Comparison of ENCODE assay signal across 23 mouse cellular contexts in genomic region chr7:122467831-122468230, GRCm38 (mm10).
DNase-seq lines count a peak whose midpoint lies in the region; ATAC-seq and TF ChIP-seq lines count a peak whose summit lies in the region.
"Had no signal": no experiment of that assay in that cellular context is flagged by ENCODE, and none has a peak within 500 bp of the region (broad histone marks: within the 10 kb centered on the region; RNA-seq: fewer than 3 reads in every experiment).

No protein-coding gene starts in this region.

- DNase-seq in cerebellum, postnatal 14 days = peak; percentile 44 to 49
- DNase-seq in midbrain, embryonic 14.5 days = no peak
- no peak for DNase-seq in CH12.LX (ENCODE audit: extremely low read depth)
- no peak for DNase-seq in spleen, postnatal 36 days (ENCODE audit: low spot score in 2 of 2)
- DNase-seq: adrenal gland, adult 2 months; adrenal gland, postnatal 14 days; B cell, adult 2 months; cerebellum, adult 2 months; cerebellum, adult 9-11 months; gastrocnemius, postnatal 25 days; heart, adult 18-20 months; heart, postnatal 10 days; heart, postnatal 36 days; kidney, adult 11 months had no signal

- no peak overlapping the region for H3K4me3 ChIP-seq in midbrain, embryonic 15.5 days
- no peak overlapping the region for H3K4me3 ChIP-seq in midbrain, embryonic 14.5 days (replicated peaks; ENCODE audit: low read depth, low read length)
- no peak overlapping the region for H3K4me3 ChIP-seq in CH12.LX (replicated peaks in 1 of 3; ENCODE audit: low read depth in 2 of 3, low read length in 2 of 3, poor library complexity in 1 of 3)
- H3K4me3 ChIP-seq: forebrain, embryonic 10.5 days; forebrain, embryonic 13.5 days; heart, embryonic 12.5 days; heart, embryonic 15.5 days; hindbrain, embryonic 10.5 days had no signal

- dilution Hi-C loops in CH12.LX (cut with MboI; ENCODE audit: extremely low pct_ligation_motif_present, extremely low pct_unique_long_range_greater_than_20kb, low sequenced_read_pairs) = no loop called here

- no peaks in the 10 kb centered on the region for H3K9me3 ChIP-seq in midbrain, embryonic 15.5 days
- no peaks in the 10 kb centered on the region for H3K9me3 ChIP-seq in midbrain, embryonic 14.5 days (ENCODE audit: control insufficient read depth, low read length)
- H3K9me3 ChIP-seq in CH12.LX (replicated peaks; ENCODE audit: low read length) = peaks cover 5% of the 10 kb centered on the region
- H3K9me3 ChIP-seq: forebrain, embryonic 10.5 days; forebrain, embryonic 13.5 days; heart, embryonic 12.5 days; heart, embryonic 15.5 days; hindbrain, embryonic 10.5 days had no signal

- ATAC-seq in cerebellum, adult (ENCODE audit: insufficient number of reproducible peaks, low FRiP score, low TSS enrichment) = no peak
- 0 out of 2 replicates have a peak, but pooled peaks have one; percentile 40 for ATAC-seq in midbrain, embryonic 15.5 days (replicated peaks)
- ATAC-seq in midbrain, embryonic 14.5 days (ENCODE audit: low FRiP score, low TSS enrichment) = no peak
- ATAC-seq: forebrain, embryonic 13.5 days; forebrain, embryonic 16.5 days had no signal

- no peak for TF ChIP-seq EP300 in CH12.LX (IDR thresholded peaks at IDR 0.05; ENCODE audit: low read length)

- 0 out of 2 replicates have a peak, but pooled peaks cover 3% of the 10 kb centered on the region for H3K27me3 ChIP-seq in midbrain, embryonic 15.5 days (replicated peaks)
- no peaks in the 10 kb centered on the region for H3K27me3 ChIP-seq in midbrain, embryonic 14.5 days (ENCODE audit: control insufficient read depth, insufficient read depth, low read length)
- no peaks in the 10 kb centered on the region for H3K27me3 ChIP-seq in CH12.LX (replicated peaks)
- H3K27me3 ChIP-seq: forebrain, embryonic 13.5 days had no signal

- TF ChIP-seq RAD21 in CH12.LX (IDR thresholded peaks at IDR 0.05; ENCODE audit: low read depth, low read length) = no peak

- no peak overlapping the region for H3K4me2 ChIP-seq in midbrain, embryonic 15.5 days
- H3K4me2 ChIP-seq in midbrain, embryonic 14.5 days (ENCODE audit: low read length) = no peak overlapping the region
- H3K4me2 ChIP-seq in CH12.LX (ENCODE audit: insufficient read depth, low read depth, poor library complexity, severe bottlenecking) = no peak overlapping the region
- H3K4me2 ChIP-seq: forebrain, embryonic 13.5 days; heart, embryonic 12.5 days; heart, embryonic 15.5 days; hindbrain, embryonic 14.5 days had no signal

- in situ Hi-C loops in CH12.LX (cut with MboI; ENCODE audit: low pct_ligation_motif_present, low pct_unique_long_range_greater_than_20kb, low sequenced_read_pairs) = no loop called here

- H3K36me3 ChIP-seq in midbrain, embryonic 15.5 days (replicated peaks) = no peaks in the 10 kb centered on the region
- H3K36me3 ChIP-seq in midbrain, embryonic 14.5 days (ENCODE audit: control insufficient read depth, insufficient read depth, low read length) = no peaks in the 10 kb centered on the region
- peaks cover 77 to 96% of the 10 kb centered on the region in 2 experiments for H3K36me3 ChIP-seq in CH12.LX (replicated peaks in 1 of 2; ENCODE audit: control insufficient read depth in 1 of 2, insufficient read depth in 1 of 2, low read length in 1 of 2)
- H3K36me3 ChIP-seq: forebrain, embryonic 10.5 days; heart, embryonic 12.5 days; heart, embryonic 15.5 days; hindbrain, embryonic 10.5 days had no signal

- H3K9ac ChIP-seq in midbrain, embryonic 15.5 days = no peak overlapping the region
- H3K9ac ChIP-seq in midbrain, embryonic 14.5 days (replicated peaks; ENCODE audit: low read length) = no peak overlapping the region
- H3K9ac ChIP-seq in CH12.LX (ENCODE audit: insufficient read depth, low read depth) = no peak overlapping the region
- H3K9ac ChIP-seq: forebrain, embryonic 13.5 days; heart, embryonic 12.5 days; heart, embryonic 15.5 days; hindbrain, embryonic 14.5 days had no signal

- TF ChIP-seq POLR2A in CH12.LX (IDR thresholded peaks at IDR 0.05; ENCODE audit: low read depth, low read length) = peak; percentile 27; the same call in 1 of the 2 replicates

- no peaks in the 10 kb centered on the region for H3K79me2 ChIP-seq in CH12.LX (replicated peaks; ENCODE audit: control insufficient read depth, extremely low read depth, insufficient read depth, poor library complexity, severe bottlenecking)

- TF ChIP-seq CTCF in CH12.LX (conservative IDR thresholded peaks at IDR 0.05 in 1 of 2, IDR thresholded peaks at IDR 0.05 in 1 of 2; ENCODE audit: low read depth in 2 of 2, low read length in 2 of 2) = no peak

- no peaks in the 10 kb centered on the region for H3K4me1 ChIP-seq in midbrain, embryonic 15.5 days
- H3K4me1 ChIP-seq in midbrain, embryonic 14.5 days (ENCODE audit: control insufficient read depth, insufficient read depth, low read length) = no peaks in the 10 kb centered on the region
- H3K4me1 ChIP-seq in CH12.LX (ENCODE audit: control insufficient read depth in 1 of 2, insufficient read depth in 2 of 2) = peaks cover 0 to 16% of the 10 kb centered on the region in 2 experiments; a peak in 2 of 4 replicates
- H3K4me1 ChIP-seq: heart, embryonic 12.5 days; heart, embryonic 15.5 days; hindbrain, embryonic 10.5 days had no signal

- no peak overlapping the region for H3K27ac ChIP-seq in midbrain, embryonic 15.5 days
- H3K27ac ChIP-seq in midbrain, embryonic 14.5 days (replicated peaks; ENCODE audit: low read depth, low read length) = no peak overlapping the region
- H3K27ac ChIP-seq in CH12.LX (ENCODE audit: insufficient read depth, low read depth) = no peak overlapping the region
- H3K27ac ChIP-seq: forebrain, embryonic 10.5 days; forebrain, embryonic 13.5 days; heart, embryonic 15.5 days; hindbrain, embryonic 10.5 days; hindbrain, embryonic 14.5 days had no signal

- 86% methylated on average over 8 of the region's 8 CpGs for WGBS in midbrain, embryonic 15.5 days
- 74% methylated on average over 8 of the region's 8 CpGs for WGBS in midbrain, embryonic 14.5 days

TF ChIP-seq in CH12.LX, 34 proteins besides CTCF, POLR2A, EP300 and RAD21:
- TF ChIP-seq MXI1 (IDR thresholded peaks at IDR 0.05; ENCODE audit: low read depth, low read length) (no peak), JUND (conservative IDR thresholded peaks at IDR 0.05; ENCODE audit: low read depth, low read length) (no peak), E2F4 (IDR thresholded peaks at IDR 0.05; ENCODE audit: insufficient replicate concordance, low read depth, low read length) (no peak), USF1 (IDR thresholded peaks at IDR 0.05; ENCODE audit: low read depth, low read length) (no peak), NRF1 (IDR thresholded peaks at IDR 0.05; ENCODE audit: low read depth, low read length) (no peak), HCFC1 (IDR thresholded peaks at IDR 0.05; ENCODE audit: low read depth, low read length) (no peak), MAFK (IDR thresholded peaks at IDR 0.05; ENCODE audit: insufficient replicate concordance, low read length) (no peak), RCOR1 (conservative IDR thresholded peaks at IDR 0.05; ENCODE audit: low read depth, low read length) (no peak), POLR2AphosphoS2 (IDR thresholded peaks at IDR 0.05; ENCODE audit: low read depth, low read length) (no peak), ZNF384 (IDR thresholded peaks at IDR 0.05; ENCODE audit: low read depth, low read length) (no peak), UBTF (IDR thresholded peaks at IDR 0.05; ENCODE audit: low read depth, low read length) (no peak)
TF ChIP-seq in CH12.LX: peak in this region for 0.

Comparison
In these comparisons a context has a peak if more than half of its experiments do, and no peak if none do; other contexts are left out.
1. DNase-seq: peak in cerebellum, postnatal 14 days (2 of 2); none in midbrain, embryonic 14.5 days (single experiment), CH12.LX (single experiment) and spleen, postnatal 36 days (0 of 2).